Mouse (Mus musculus) intestine, embryonic 15.5 days (tissue): ENCODE data around the gene Ptdss2. TPM values are rescaled to one million over a fixed set of nuclear protein-coding genes. Genes with fewer than 3 reads are reported as not detected.

Experiments
- ATAC-seq: fragments of 200-750 bp; cut with Nextera tagmentation; 2 replicates; pipeline ENCODE4 v1.8.0; 2017; ENCODE audit warnings: moderate TSS enrichment, moderate library complexity
- H3K27ac ChIP-seq: fragments of 300-500 bp; sonication (generic); 2 replicates; pipeline ENCODE4 v1.5.1; 2015; ENCODE audit warnings: mild to moderate bottlenecking, inconsistent platforms
- H3K27me3 ChIP-seq: fragments of 300-500 bp; sonication (generic); replicated peaks from 2 replicates; pipeline ENCODE4 v1.6.1; 2015; ENCODE audit warnings: inconsistent platforms
- H3K36me3 ChIP-seq: fragments of 300-500 bp; sonication (generic); 2 replicates; pipeline ENCODE4 v1.6.1; 2015; ENCODE audit warnings: inconsistent platforms
- H3K4me1 ChIP-seq: fragments of 300-500 bp; sonication (generic); replicated peaks from 2 replicates; pipeline ENCODE4 v1.6.1; 2015; ENCODE audit warnings: inconsistent platforms
- H3K4me2 ChIP-seq: fragments of 300-500 bp; sonication (generic); replicated peaks from 2 replicates; pipeline ENCODE4 v1.6.1; 2015; ENCODE audit warnings: mild to moderate bottlenecking, inconsistent platforms
- H3K4me3 ChIP-seq: fragments of 300-500 bp; sonication (generic); replicated peaks from 2 replicates; pipeline ENCODE4 v1.5.1; 2015; ENCODE audit warnings: inconsistent platforms
- H3K9ac ChIP-seq: fragments of 300-500 bp; sonication (generic); 2 replicates; pipeline ENCODE4 v1.6.1; 2015; ENCODE audit warnings: inconsistent platforms
- H3K9me3 ChIP-seq: fragments of 300-500 bp; sonication (generic); 2 replicates; pipeline ENCODE4 v1.6.1; 2016; ENCODE audit warnings: inconsistent platforms
- WGBS: fragments of 180-500 bp; shearing (Covaris S2); methylation state at CpG from one replicate; pipeline ENCODE4 v1.1.7; 2015; 5-methylcytosine and 5-hydroxymethylcytosine counted together
- polyA plus RNA-seq: library from polyadenylated mRNA; unstranded; fragments of >200 nt; fragmentation: Nextera tagmentation; extraction: Ambion mirVana; gene quantifications from 2 replicates; pipeline ENCODE4 v1.2.1, GENCODE M21; 2015

Ptdss2 gene
- polyA plus RNA-seq, 1 experiment from 2014 or later: 59.7 TPM

DNA sequence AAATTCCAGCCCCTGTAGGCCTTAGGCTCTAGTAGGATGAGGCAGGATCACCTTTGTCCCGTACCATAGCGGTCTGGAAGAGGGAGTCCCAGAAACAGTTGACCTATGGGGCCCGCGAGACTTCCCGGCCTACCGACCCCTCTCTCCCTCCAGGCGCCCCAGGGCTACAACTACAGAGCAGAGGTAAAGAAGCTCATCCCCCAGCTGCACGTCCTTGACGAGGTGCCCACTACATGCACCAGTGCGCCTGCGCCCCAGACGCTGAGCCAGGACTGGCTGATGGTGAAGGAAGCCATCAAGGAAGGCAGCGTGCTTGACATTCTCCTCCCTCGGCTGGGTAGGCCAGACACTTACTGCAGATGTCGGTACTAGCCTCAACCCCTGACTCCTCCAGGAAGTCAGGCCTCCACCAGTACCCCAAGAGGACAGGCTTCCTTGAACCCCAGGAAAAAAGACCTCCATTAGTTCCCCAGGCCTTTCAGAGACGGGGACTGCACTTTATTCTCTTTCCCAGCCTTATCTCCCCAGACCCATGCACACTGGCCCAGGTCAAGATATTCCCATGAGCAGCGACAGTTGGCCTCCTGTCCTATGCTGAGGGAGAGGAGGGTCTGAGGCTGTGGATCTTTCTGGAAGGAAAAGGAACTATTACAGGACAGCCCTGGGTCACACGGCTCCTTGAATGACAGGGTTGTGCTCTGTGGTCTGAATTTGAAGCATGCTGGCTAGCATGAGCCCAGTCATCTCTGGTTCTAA lies 84.2 kb downstream of the Ptdss2 start:
- ATAC-seq: no peak
- H3K36me3 ChIP-seq: no peaks in the 10 kb centered on the region
- no peaks in the 10 kb centered on the region for H3K27me3 ChIP-seq
- H3K27ac ChIP-seq: no peak overlapping the region
- no peaks in the 10 kb centered on the region for H3K9me3 ChIP-seq
- no peak overlapping the region for H3K9ac ChIP-seq
- WGBS: 93% methylated on average over 18 of the region's 18 CpGs
- 0 out of 2 replicates have a peak, but pooled peaks cover 11% of the 10 kb centered on the region for H3K4me1 ChIP-seq
- H3K4me2 ChIP-seq: no peak overlapping the region
- no peak overlapping the region for H3K4me3 ChIP-seq

Other genes starting within 250 kb of the Ptdss2 start
- gene Psmd13, start 240.4 kb upstream of the Ptdss2 start, polyA plus RNA-seq: 194 and 214 TPM in 2 replicates
- 27.7 and 31.4 TPM in 2 replicates for gene Sirt3, start 240.1 kb upstream of the Ptdss2 start, polyA plus RNA-seq
- not detected in 2 replicates for gene Cox8b, start 221.9 kb upstream of the Ptdss2 start, polyA plus RNA-seq
- 42.9 and 46.8 TPM in 2 replicates for gene Nlrp6, start 201.5 kb upstream of the Ptdss2 start, polyA plus RNA-seq
- gene Pgghg, start 181.0 kb upstream of the Ptdss2 start, polyA plus RNA-seq: 21.6 and 21.9 TPM in 2 replicates
- 2.4 and 3.4 TPM in 2 replicates for gene Ifitm5, start 172.1 kb upstream of the Ptdss2 start, polyA plus RNA-seq
- gene Gm45717, start 166.4 kb upstream of the Ptdss2 start, polyA plus RNA-seq: 0.69 TPM in 1 of 2 replicates, not detected in the other
- gene Ifitm2, start 166.4 kb upstream of the Ptdss2 start, polyA plus RNA-seq: 1,251 and 1,347 TPM in 2 replicates
- 145 and 148 TPM in 2 replicates for gene Ifitm1, start 155.2 kb upstream of the Ptdss2 start, polyA plus RNA-seq
- 255 and 288 TPM in 2 replicates for gene Ifitm3, start 111.6 kb upstream of the Ptdss2 start, polyA plus RNA-seq
- 1.6 and 3.6 TPM in 2 replicates for gene Ifitm6, start 104.5 kb upstream of the Ptdss2 start, polyA plus RNA-seq
- not detected in 2 replicates for gene Gm17387, start 93.3 kb upstream of the Ptdss2 start, polyA plus RNA-seq
- 7.9 and 10.7 TPM in 2 replicates for gene B4galnt4, start 61.3 kb upstream of the Ptdss2 start, polyA plus RNA-seq
- gene Pkp3, start 44.2 kb upstream of the Ptdss2 start, polyA plus RNA-seq: 24.6 and 26.1 TPM in 2 replicates
- gene Sigirr, start 21.8 kb upstream of the Ptdss2 start, polyA plus RNA-seq: 17.8 and 20.5 TPM in 2 replicates
- gene Ano9, start 4.6 kb upstream of the Ptdss2 start, polyA plus RNA-seq: 29.5 and 35.3 TPM in 2 replicates
- 123 and 155 TPM in 2 replicates for gene Rnh1, start 50.5 kb downstream of the Ptdss2 start, polyA plus RNA-seq
- 92.9 and 107 TPM in 2 replicates for gene Hras, start 71.6 kb downstream of the Ptdss2 start, polyA plus RNA-seq
- 5.1 and 5.4 TPM in 2 replicates for gene Lrrc56, start 71.8 kb downstream of the Ptdss2 start, polyA plus RNA-seq
- 3.5 and 3.6 TPM in 2 replicates for gene Lmntd2, start 91.7 kb downstream of the Ptdss2 start, polyA plus RNA-seq
- 63.7 and 70.0 TPM in 2 replicates for gene Rassf7, start 93.5 kb downstream of the Ptdss2 start, polyA plus RNA-seq
- 61.9 and 62.1 TPM in 2 replicates for gene Phrf1, start 106.4 kb downstream of the Ptdss2 start, polyA plus RNA-seq
- 5.2 and 5.7 TPM in 2 replicates for gene Irf7, start 144.1 kb downstream of the Ptdss2 start, polyA plus RNA-seq
- gene Cdhr5, start 154.4 kb downstream of the Ptdss2 start, polyA plus RNA-seq: 75.8 and 96.1 TPM in 2 replicates
- gene Sct, start 156.8 kb downstream of the Ptdss2 start, polyA plus RNA-seq: 203 and 260 TPM in 2 replicates
- gene Drd4, start 169.6 kb downstream of the Ptdss2 start, polyA plus RNA-seq: 0.35 and 0.40 TPM in 2 replicates
- 63.1 and 63.5 TPM in 2 replicates for gene Deaf1, start 205.3 kb downstream of the Ptdss2 start, polyA plus RNA-seq
- gene Tmem80, start 205.4 kb downstream of the Ptdss2 start, polyA plus RNA-seq: 35.1 and 35.6 TPM in 2 replicates
- gene Eps8l2, start 216.5 kb downstream of the Ptdss2 start, polyA plus RNA-seq: 117 and 133 TPM in 2 replicates